Mouse (Mus musculus): ENCODE data around the gene Syngr2.

- TF ChIP-seq CTCF (IDR thresholded peaks at IDR 0.05; ENCODE audit: low read depth, low read length) = no peak
- TF ChIP-seq GATA1 (IDR thresholded peaks at IDR 0.05; ENCODE audit: borderline replicate concordance, low read length) = no peak
- no peak for TF ChIP-seq POLR2AphosphoS5 (IDR thresholded peaks at IDR 0.05; ENCODE audit: insufficient replicate concordance, low read depth, low read length)
- no peak for TF ChIP-seq TAL1 (conservative IDR thresholded peaks at IDR 0.05; ENCODE audit: low read depth, low read length)
- no peak for TF ChIP-seq GATA2 (IDR thresholded peaks at IDR 0.05; ENCODE audit: borderline replicate concordance, low read depth, low read length)
Measured at GRCm38 (mm10) chr11:117827386-117827785, 17.9 kb downstream of the Syngr2 start.
